Mouse (Mus musculus) kidney, embryonic 16.5 days (tissue): ENCODE data around the gene Pitpnc1. TPM values are rescaled to one million over a fixed set of nuclear protein-coding genes. Genes with fewer than 3 reads are reported as not detected.

Experiments
- ATAC-seq: fragments of 200-750 bp; cut with Nextera tagmentation; 2 replicates; pipeline ENCODE4 v1.8.0; 2017; ENCODE audit warnings: moderate TSS enrichment; ENCODE audit not compliant: low FRiP score, low TSS enrichment
- H3K27ac ChIP-seq: fragments of 300-500 bp; sonication (generic); 2 replicates; pipeline ENCODE4 v1.5.1; 2014; ENCODE audit warnings: low read length
- H3K27me3 ChIP-seq: fragments of 300-500 bp; sonication (generic); 2 replicates; pipeline ENCODE4 v1.6.1; 2014; ENCODE audit warnings: low read length, control low read depth, mixed read lengths; ENCODE audit not compliant: insufficient read depth
- H3K36me3 ChIP-seq: fragments of 300-500 bp; sonication (generic); 2 replicates; pipeline ENCODE4 v1.6.1; 2014; ENCODE audit warnings: low read length, control low read depth, mixed read lengths; ENCODE audit not compliant: insufficient read depth
- H3K4me1 ChIP-seq: fragments of 300-500 bp; sonication (generic); 2 replicates; pipeline ENCODE4 v1.6.1; 2014; ENCODE audit warnings: low read length, control low read depth, mixed read lengths; ENCODE audit not compliant: insufficient read depth
- H3K4me2 ChIP-seq: fragments of 300-500 bp; sonication (generic); replicated peaks from 2 replicates; pipeline ENCODE4 v1.6.1; 2014; ENCODE audit warnings: low read depth, low read length
- H3K4me3 ChIP-seq: fragments of 300-500 bp; sonication (generic); 2 replicates; pipeline ENCODE4 v1.5.1; 2014; ENCODE audit warnings: mild to moderate bottlenecking, low read length
- H3K9ac ChIP-seq: fragments of 300-500 bp; sonication (generic); replicated peaks from 2 replicates; pipeline ENCODE4 v1.6.1; 2014; ENCODE audit warnings: low read length
- H3K9me3 ChIP-seq: fragments of 300-500 bp; sonication (generic); 2 replicates; pipeline ENCODE4 v1.6.1; 2016; ENCODE audit warnings: low read length, control low read depth
- WGBS: fragments of 180-500 bp; shearing (Covaris S2); extraction: QIAGEN DNeasy Blood & Tissue Kit; methylation state at CpG from one replicate; pipeline ENCODE4 v1.1.7; 2014; 5-methylcytosine and 5-hydroxymethylcytosine counted together
- polyA plus RNA-seq: library from polyadenylated mRNA; unstranded; fragments of >200 nt; fragmentation: Nextera tagmentation; extraction: Ambion mirVana; gene quantifications from 2 replicates; pipeline ENCODE4 v1.2.1, GENCODE M21; 2015

The Pitpnc1 gene
- polyA plus RNA-seq, 1 experiment from 2014 or later, result 21.5 TPM

- Histone ChIP-seq H3K9ac (no peak overlapping the region), H3K27ac (peak overlapping the region; percentile 25; the same call in 1 of the 2 replicates), H3K4me3 (no peak overlapping the region), H3K36me3 (peaks cover 5% of the 10 kb centered on the region), H3K9me3 (no peaks in the 10 kb centered on the region), H3K27me3 (no peaks in the 10 kb centered on the region), H3K4me1 (no peaks in the 10 kb centered on the region; the same call in 1 of the 2 replicates), H3K4me2 (0 out of 2 replicates have a peak overlapping the region, but pooled peaks have one; percentile 13)
- 74% methylated on average over 20 of the region's 20 CpGs for WGBS
- ATAC-seq, result 0 out of 2 replicates have a peak, but pooled peaks have one; percentile 27
Observed at GRCm38 (mm10) chr11:107310338-107311121, 160.0 kb downstream of the Pitpnc1 start.

- Histone ChIP-seq H3K4me3 (no peak overlapping the region), H3K4me2 (no peak overlapping the region), H3K4me1 (no peaks in the 10 kb centered on the region), H3K27ac (no peak overlapping the region), H3K27me3 (no peaks in the 10 kb centered on the region), H3K36me3 (peaks cover 5% of the 10 kb centered on the region), H3K9me3 (no peaks in the 10 kb centered on the region), H3K9ac (no peak overlapping the region)
- ATAC-seq, result no peak
- 81% methylated on average over 11 of the region's 11 CpGs for WGBS
Observed at GRCm38 (mm10) chr11:107306170-107306569, 164.3 kb downstream of the Pitpnc1 start.

GRCm38 (mm10) chr11:107302141-107302540 is 168.4 kb downstream of the Pitpnc1 start:
- Histone ChIP-seq H3K9ac (no peak overlapping the region), H3K9me3 (peaks cover 6% of the 10 kb centered on the region; the same call in 1 of the 2 replicates), H3K4me3 (no peak overlapping the region), H3K27ac (no peak overlapping the region), H3K36me3 (peaks cover 7% of the 10 kb centered on the region; the same call in 1 of the 2 replicates), H3K4me1 (no peaks in the 10 kb centered on the region), H3K27me3 (no peaks in the 10 kb centered on the region), H3K4me2 (no peak overlapping the region)
- 95% methylated on average over 4 of the region's 4 CpGs for WGBS
- ATAC-seq, result no peak

GRCm38 (mm10) chr11:107300235-107300634 is 170.3 kb downstream of the Pitpnc1 start:
- Histone ChIP-seq H3K4me3 (no peak overlapping the region), H3K4me2 (no peak overlapping the region), H3K9me3 (peaks cover 6% of the 10 kb centered on the region; the same call in 1 of the 2 replicates), H3K9ac (no peak overlapping the region), H3K36me3 (peaks cover 7% of the 10 kb centered on the region; the same call in 1 of the 2 replicates), H3K27me3 (no peaks in the 10 kb centered on the region), H3K27ac (no peak overlapping the region), H3K4me1 (peaks cover 5% of the 10 kb centered on the region; the same call in 1 of the 2 replicates)
- no peak for ATAC-seq

GRCm38 (mm10) chr11:107299511-107300120 is 170.9 kb downstream of the Pitpnc1 start:
- WGBS, result 85% methylated on average over 9 of the region's 9 CpGs
- Histone ChIP-seq H3K4me1 (peaks cover 5% of the 10 kb centered on the region; the same call in 1 of the 2 replicates), H3K9me3 (peaks cover 6% of the 10 kb centered on the region; the same call in 1 of the 2 replicates), H3K9ac (no peak overlapping the region), H3K4me3 (no peak overlapping the region), H3K36me3 (peaks cover 7% of the 10 kb centered on the region; the same call in 1 of the 2 replicates), H3K4me2 (no peak overlapping the region), H3K27ac (no peak overlapping the region), H3K27me3 (no peaks in the 10 kb centered on the region)
- ATAC-seq, result no peak

GRCm38 (mm10) chr11:107296176-107296575 is 174.3 kb downstream of the Pitpnc1 start:
- peaks cover 6% of the 10 kb centered on the region; the same call in 1 of the 2 replicates for H3K9me3 ChIP-seq
- WGBS, result 74% methylated on average over 4 of the region's 4 CpGs
- no peak overlapping the region for H3K9ac ChIP-seq
- peak; percentile 82 for ATAC-seq
- H3K4me1 ChIP-seq, result peaks cover 8% of the 10 kb centered on the region; the same call in 1 of the 2 replicates
- no peak overlapping the region for H3K4me2 ChIP-seq
- peak overlapping the region; percentile 67 for H3K27ac ChIP-seq
- H3K27me3 ChIP-seq, result no peaks in the 10 kb centered on the region
- no peak overlapping the region for H3K4me3 ChIP-seq
- peaks cover 7% of the 10 kb centered on the region; the same call in 1 of the 2 replicates for H3K36me3 ChIP-seq

- WGBS, result 33% methylated on average over 13 of the region's 13 CpGs
- H3K9me3 ChIP-seq, result peaks cover 8% of the 10 kb centered on the region; the same call in 1 of the 2 replicates
- H3K36me3 ChIP-seq, result peaks cover 3% of the 10 kb centered on the region; the same call in 1 of the 2 replicates
- H3K9ac ChIP-seq, result no peak overlapping the region
- ATAC-seq, result no peak
- H3K27ac ChIP-seq, result no peak overlapping the region
- peaks cover 8% of the 10 kb centered on the region; the same call in 1 of the 2 replicates for H3K4me1 ChIP-seq
- no peaks in the 10 kb centered on the region for H3K27me3 ChIP-seq
- no peak overlapping the region for H3K4me3 ChIP-seq
- no peak overlapping the region for H3K4me2 ChIP-seq
Observed at GRCm38 (mm10) chr11:107292036-107292435, 178.5 kb downstream of the Pitpnc1 start.

GRCm38 (mm10) chr11:107288186-107288563 is 182.3 kb downstream of the Pitpnc1 start:
- no peak overlapping the region for H3K9ac ChIP-seq
- H3K27ac ChIP-seq, result no peak overlapping the region
- H3K9me3 ChIP-seq, result peaks cover 8% of the 10 kb centered on the region; the same call in 1 of the 2 replicates
- 0 out of 2 replicates have a peak, but pooled peaks cover 3% of the 10 kb centered on the region for H3K4me1 ChIP-seq
- no peaks in the 10 kb centered on the region for H3K27me3 ChIP-seq
- H3K36me3 ChIP-seq, result peaks cover 3% of the 10 kb centered on the region; the same call in 1 of the 2 replicates
- H3K4me3 ChIP-seq, result no peak overlapping the region
- ATAC-seq, result no peak
- 97% methylated on average over 2 of the region's 2 CpGs for WGBS
- no peak overlapping the region for H3K4me2 ChIP-seq

- Histone ChIP-seq H3K4me2 (no peak overlapping the region), H3K4me3 (no peak overlapping the region), H3K27ac (no peak overlapping the region), H3K9ac (no peak overlapping the region), H3K36me3 (peaks cover 3% of the 10 kb centered on the region; the same call in 1 of the 2 replicates), H3K27me3 (no peaks in the 10 kb centered on the region), H3K9me3 (peaks cover 8% of the 10 kb centered on the region; the same call in 1 of the 2 replicates), H3K4me1 (0 out of 2 replicates have a peak, but pooled peaks cover 3% of the 10 kb centered on the region)
- ATAC-seq, result no peak
- 87% methylated on average over 11 of the region's 11 CpGs for WGBS
Observed at GRCm38 (mm10) chr11:107287215-107288185, 183.0 kb downstream of the Pitpnc1 start.
